Mouse (Mus musculus): ENCODE measurements around the gene H2-Ke6.
"Not testable (repeated sequence)": the region's sequence is repeated elsewhere in the genome, so short reads cannot be mapped to it uniquely, and the experiment has no call there.

Gene H2-Ke6

GRCm38 (mm10) chr17:34029150-34029889 lies 1.5 kb upstream of the H2-Ke6 start:
- DNase-seq (ENCODE audit: low read depth) = no peak

DNA sequence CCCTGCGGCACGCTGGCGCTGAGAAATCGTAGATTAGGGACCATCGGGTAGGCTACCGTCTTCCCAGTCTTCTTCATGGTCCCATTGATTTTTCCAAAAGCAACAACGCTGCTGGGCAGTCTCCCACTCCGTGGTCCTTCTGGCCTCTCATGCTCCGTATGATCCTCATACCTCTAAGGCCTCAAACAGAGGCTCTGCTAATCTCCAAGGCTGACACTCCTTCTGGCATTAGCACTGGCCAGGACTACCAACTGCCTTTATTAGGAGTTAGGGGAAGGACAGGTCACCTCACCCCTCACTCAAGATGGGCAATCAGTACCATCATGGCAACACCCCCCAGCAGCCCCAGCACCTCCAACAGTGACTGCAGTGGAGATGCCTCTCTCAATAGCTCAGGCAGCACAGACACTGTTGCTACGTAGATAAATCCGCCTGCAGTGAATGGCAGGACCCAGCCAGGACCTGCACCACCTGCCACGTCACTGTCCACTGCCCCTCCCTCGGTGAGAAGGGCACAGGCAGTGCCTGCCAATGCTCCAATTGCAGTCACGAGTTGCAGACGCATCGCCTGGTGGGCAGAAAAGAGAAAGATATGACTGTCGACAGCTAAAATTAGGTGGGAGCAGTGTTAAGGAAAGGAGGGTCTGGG lies 765 bp upstream of the H2-Ke6 start:
- no peak for DNase-seq (ENCODE audit: low read depth)

DNA sequence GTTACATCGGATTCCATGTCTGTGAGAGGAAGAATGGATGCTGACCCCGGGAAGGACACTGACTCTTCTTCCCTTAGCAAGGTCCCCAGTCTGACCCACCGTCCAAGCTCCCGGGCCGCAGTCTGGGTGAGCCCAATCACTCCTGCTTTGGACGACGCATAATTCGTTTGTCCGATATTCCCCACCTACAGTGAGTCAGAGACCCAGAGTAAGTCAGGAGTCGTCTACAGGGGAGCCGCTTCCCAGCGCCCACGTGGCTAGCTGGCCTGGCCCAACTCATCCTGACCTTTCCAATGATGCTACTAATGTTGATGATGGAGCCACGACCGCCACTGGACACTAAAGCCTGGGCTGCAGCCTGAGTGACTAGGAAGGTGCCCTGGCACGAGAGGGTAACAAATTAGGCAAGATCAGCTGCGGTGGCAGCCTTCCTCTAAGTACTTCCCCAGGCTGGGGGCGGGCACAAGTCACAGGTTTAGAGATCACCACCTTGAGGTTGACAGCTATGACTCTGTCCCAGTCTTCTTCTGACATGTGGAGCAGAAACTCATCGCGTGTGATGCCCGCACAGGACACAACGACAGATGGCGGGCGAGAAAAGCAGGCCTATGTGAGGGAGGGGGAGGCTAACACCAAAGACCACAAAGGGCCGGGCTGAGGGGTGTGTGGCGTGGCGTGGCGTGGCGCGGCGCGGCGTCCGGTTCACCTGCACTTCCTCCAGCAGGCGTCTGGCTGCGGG lies 774 bp downstream of the H2-Ke6 start:
- no peak for DNase-seq (ENCODE audit: low read depth)

- DNase-seq (ENCODE audit: low read depth) = no peak
Measured at GRCm38 (mm10) chr17:34026221-34026620, 1.6 kb downstream of the H2-Ke6 start.

DNA sequence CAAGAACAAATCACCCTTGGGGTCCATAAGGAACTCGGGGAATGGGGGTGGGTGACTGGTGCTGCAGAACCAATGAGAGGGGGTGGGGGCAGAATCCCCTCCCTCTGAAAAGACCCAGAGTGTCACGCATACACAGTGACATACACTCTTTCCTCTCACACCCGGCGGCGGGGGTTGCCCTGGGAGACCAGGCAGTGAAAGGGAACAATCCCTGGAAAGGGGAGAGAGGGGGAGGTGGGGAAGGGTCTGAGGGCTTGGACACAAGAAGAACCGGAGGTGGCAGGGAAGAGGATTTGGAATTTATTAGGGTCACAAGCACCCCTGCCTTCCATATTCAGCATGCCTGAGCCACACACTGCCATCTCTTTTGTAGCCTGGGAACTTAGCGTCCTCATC lies 2.1 kb downstream of the H2-Ke6 start:
- no peak for DNase-seq (ENCODE audit: low read depth)

- DNase-seq (ENCODE audit: low read depth) = no peak
Measured at GRCm38 (mm10) chr17:34024861-34025755, 2.8 kb downstream of the H2-Ke6 start.

DNA sequence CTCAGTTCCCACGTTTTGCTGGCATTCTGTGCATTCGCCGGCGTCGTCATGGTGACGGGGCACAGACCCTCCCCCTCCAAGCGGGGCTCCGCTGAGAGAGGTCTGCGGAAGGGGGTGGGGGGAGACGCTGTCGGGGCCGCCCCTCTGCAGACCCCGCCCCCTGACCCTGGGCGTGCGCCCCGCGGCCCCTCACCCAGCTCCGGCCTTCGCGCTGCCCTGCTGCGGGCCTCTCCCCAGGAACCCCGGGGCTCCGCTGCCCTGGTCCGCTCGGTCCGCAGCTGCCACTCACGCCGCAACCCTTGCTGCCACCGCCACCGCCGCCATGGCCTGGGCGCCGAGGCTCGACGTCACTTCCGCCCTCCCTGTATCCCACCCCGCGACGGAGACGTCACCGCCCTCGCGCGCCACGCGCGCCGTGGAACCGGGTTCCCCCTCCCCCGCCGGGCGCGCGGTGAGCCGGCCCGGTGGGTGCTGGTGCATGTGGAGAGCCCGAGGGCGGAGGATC lies 3.5 kb downstream of the H2-Ke6 start, which contains the start of gene Ring1:
Gene Ring1 (minus strand): TSS at position 364 of the 505 bp plus-strand sequence.
- no peak for DNase-seq (ENCODE audit: low read depth)

GRCm38 (mm10) chr17:34023678-34024077 lies 4.2 kb downstream of the H2-Ke6 start:
- DNase-seq (ENCODE audit: low read depth) = no peak

DNA sequence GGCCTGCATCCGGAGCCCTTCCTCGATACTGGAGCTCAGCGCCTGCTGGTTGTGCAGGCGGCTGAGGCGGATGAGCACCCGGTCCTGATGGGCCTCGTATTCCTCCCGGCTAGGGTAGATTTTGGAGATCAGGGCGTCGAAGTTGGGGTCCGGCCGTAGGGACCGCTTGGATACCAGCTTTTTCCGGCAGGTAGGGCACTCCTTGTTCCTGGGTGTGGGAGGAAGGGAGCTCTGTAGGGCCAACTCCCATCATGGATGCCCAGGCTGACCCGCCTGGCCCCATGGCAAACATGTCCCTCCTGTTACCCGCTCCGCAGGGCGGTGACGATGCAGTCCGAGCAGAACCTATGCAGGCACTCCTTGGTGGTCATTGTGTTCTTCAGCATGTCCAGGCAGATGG lies 4.9 kb downstream of the H2-Ke6 start:
- DNase-seq (ENCODE audit: low read depth) = no peak

DNA sequence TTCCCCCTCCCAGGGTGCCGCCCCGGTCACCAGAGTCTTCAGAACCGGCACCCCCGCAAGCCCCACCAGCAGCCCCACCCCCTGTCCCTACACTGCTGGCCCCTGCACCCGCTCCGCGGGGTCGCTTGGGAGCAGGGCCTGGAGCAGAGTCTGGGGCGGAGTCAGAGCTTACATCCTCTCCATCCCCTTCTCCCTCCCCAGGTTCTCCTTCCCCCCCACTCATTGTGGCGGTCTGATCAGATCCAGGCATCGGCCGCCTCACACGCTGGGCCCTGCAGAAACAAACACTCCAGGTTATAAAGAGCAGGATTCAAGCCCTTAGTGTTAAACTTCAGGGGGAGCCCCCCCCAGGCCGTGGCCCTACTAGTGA lies 5.5 kb downstream of the H2-Ke6 start:
- no peak for DNase-seq (ENCODE audit: low read depth)

- no peak for DNase-seq (ENCODE audit: low read depth)
Measured at GRCm38 (mm10) chr17:34021539-34022413, 6.1 kb downstream of the H2-Ke6 start.

GRCm38 (mm10) chr17:34013436-34013835 lies 14.4 kb downstream of the H2-Ke6 start:
- DNase-seq (ENCODE audit: low read depth) = no peak

DNA sequence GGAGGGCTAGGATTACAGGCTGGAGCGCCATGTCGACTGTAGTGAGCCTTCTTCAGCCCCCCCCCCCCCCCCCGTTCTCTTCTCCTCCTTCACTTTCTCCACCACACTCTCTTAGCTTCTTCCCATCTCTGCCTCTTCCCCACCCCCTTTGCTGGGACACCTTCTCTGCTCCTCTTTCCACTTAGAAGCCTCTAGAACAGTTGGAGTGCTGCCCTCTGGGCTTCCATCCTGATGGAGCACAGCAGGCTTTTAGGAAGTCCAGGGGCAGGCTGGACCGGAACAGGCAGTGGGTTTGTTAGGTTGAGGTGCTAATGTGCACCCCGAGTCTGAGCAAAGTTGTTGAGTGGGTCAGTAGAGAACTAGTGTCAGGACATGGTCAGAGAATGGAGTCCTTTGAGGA lies 17.7 kb downstream of the H2-Ke6 start:
- no peak for DNase-seq (ENCODE audit: low read depth)

GRCm38 (mm10) chr17:34006570-34006969 lies 21.3 kb downstream of the H2-Ke6 start:
- DNase-seq (ENCODE audit: low read depth) = no peak

- DNase-seq (ENCODE audit: low read depth) = no peak
Measured at GRCm38 (mm10) chr17:34003426-34003825, 24.4 kb downstream of the H2-Ke6 start.

DNA sequence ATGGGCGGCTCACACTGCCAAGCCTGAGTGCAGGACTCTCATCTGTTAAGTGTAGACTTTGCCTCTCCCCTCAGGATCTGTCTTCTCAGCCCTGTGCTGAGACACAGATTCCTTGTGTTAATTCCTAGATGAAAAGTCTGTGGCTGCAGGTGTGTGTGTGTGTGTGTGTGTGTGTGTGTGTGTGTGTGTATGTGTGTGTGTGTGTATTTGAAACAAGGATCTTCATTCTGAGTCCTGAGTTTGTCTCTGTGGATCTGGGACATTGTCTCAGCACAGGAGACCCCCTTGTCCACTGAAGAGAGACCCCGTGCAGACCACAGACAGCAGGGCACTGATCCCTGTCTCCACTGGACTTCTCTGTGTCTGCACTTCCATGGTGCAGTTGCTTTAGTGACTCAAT lies 27.1 kb downstream of the H2-Ke6 start:
- not testable (repeated sequence) for DNase-seq (ENCODE audit: low read depth)

DNA sequence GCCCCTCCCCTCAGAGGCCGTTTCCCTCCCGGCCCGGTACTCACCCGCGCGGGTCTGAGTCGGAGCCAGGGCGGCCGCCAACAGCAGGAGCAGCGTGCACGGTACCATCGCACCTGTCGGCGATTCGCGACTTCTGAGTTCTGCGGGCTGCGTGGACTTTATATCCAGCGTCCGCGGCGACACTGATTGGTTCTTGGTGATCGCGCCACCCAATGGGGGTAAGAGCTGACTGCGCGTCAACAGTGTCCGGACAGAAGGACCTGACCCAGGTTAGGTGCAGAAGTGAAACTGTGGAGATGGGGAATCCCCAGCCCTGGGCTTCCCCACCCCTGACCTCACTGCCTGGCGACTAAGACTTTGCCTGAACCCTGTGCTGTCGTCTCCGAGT lies 27.7 kb downstream of the H2-Ke6 start, which contains the start of gene H2-K1:
Gene H2-K1 (minus strand): TSS at position 198 of the 388 bp plus-strand sequence.
- peak; percentile 77 for DNase-seq (ENCODE audit: low read depth)

DNA sequence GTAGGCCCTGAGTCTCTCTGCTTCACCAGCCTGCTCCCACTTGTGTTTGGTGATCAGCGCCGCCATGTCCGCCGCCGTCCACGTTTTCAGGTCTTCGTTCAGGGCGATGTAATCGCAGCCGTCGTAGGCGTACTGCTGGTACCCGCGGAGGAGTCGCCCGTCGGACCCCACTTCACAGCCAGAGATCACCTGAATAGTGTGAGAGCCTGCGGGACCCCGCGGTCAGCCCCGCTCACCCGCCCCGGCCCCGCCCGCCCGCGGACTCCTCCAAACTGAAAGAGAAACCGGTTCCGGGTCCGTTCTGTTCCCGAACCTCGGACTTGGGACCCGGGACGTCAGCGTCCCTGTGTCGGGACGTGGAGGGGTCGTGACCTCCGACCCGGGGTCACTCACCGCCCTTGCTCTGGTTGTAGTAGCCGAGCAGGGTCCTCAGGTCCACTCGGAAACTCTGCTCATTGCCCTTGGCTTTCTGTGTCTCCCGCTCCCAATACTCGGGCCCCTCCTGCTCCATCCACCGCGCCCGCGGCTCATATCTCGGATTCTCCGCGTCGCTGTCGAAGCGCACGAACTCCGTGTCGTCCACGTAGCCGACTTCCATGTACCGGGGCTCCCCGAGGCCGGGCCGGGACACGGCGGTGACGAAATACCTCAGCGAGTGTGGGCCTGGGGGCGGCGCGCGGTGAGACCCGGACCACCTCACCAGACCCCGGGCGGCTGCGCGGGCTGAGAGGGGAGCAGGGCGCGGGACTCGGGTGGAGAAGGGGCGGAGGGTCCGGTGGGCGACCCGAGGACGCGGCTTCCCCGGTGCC lies 28.3 kb downstream of the H2-Ke6 start:
- DNase-seq (ENCODE audit: low read depth) = no peak

GRCm38 (mm10) chr17:33998697-33999096 lies 29.2 kb downstream of the H2-Ke6 start:
- not testable (repeated sequence) for DNase-seq (ENCODE audit: low read depth)

GRCm38 (mm10) chr17:33997025-33997424 lies 30.8 kb downstream of the H2-Ke6 start:
- DNase-seq (ENCODE audit: low read depth) = not testable (repeated sequence)

Data from fibroblast of lung, adult 2 months (primary cell).